Mouse (Mus musculus): Measurements from ENCODE around the gene Bicc1. TPM values are rescaled to one million over a fixed set of nuclear protein-coding genes. Genes with fewer than 3 reads are reported as not detected.
"Not testable (repeated sequence)": the region's sequence is repeated elsewhere in the genome, so short reads cannot be mapped to it uniquely, and the experiment has no call there.

Bicc1 gene
- polyA plus RNA-seq, 1 experiment from 2014 or later = 13.7 TPM

GRCm38 (mm10) chr10:70946121-70946520 is 213.4 kb downstream of the Bicc1 start:
- H3K4me3 ChIP-seq = not testable (repeated sequence)

GRCm38 (mm10) chr10:70945076-70945475 is 214.4 kb downstream of the Bicc1 start:
- no peak overlapping the region for H3K4me2 ChIP-seq (replicated peaks)
- H3K36me3 ChIP-seq = no peaks in the 10 kb centered on the region
- ATAC-seq (ENCODE audit: low FRiP score) = no peak
- H3K9me3 ChIP-seq (replicated peaks) = no peaks in the 10 kb centered on the region
- 87% methylated on average over 12 of the region's 12 CpGs for WGBS
- no peak overlapping the region for H3K4me3 ChIP-seq
- H3K9ac ChIP-seq = no peak overlapping the region
- no peaks in the 10 kb centered on the region for H3K27me3 ChIP-seq
- H3K27ac ChIP-seq = no peak overlapping the region
- peaks cover 20% of the 10 kb centered on the region for H3K4me1 ChIP-seq

More at GRCm38 (mm10) chr10:70946121-70946520, 213.4 kb downstream of the Bicc1 start:
- 95% methylated on average over 13 of the region's 13 CpGs for WGBS
- ATAC-seq (ENCODE audit: low FRiP score); H3K9ac ChIP-seq; H3K36me3 ChIP-seq; H3K9me3 ChIP-seq (replicated peaks); H3K4me2 ChIP-seq (replicated peaks); H3K27ac ChIP-seq; H3K27me3 ChIP-seq: not testable (repeated sequence)
- H3K4me1 ChIP-seq = peaks cover 24% of the 10 kb centered on the region

- 0 out of 2 replicates have a peak, but pooled peaks cover under 1% of the 10 kb centered on the region for H3K36me3 ChIP-seq
- H3K4me2 ChIP-seq (replicated peaks) = no peak overlapping the region
- no peak overlapping the region for H3K4me3 ChIP-seq
- WGBS = 89% methylated on average over 6 of the region's 6 CpGs
- peaks cover 12% of the 10 kb centered on the region for H3K4me1 ChIP-seq
- no peak for ATAC-seq (ENCODE audit: low FRiP score)
- H3K27me3 ChIP-seq = no peaks in the 10 kb centered on the region
- no peak overlapping the region for H3K27ac ChIP-seq
- H3K9me3 ChIP-seq (replicated peaks) = no peaks in the 10 kb centered on the region
- H3K9ac ChIP-seq = no peak overlapping the region
These were observed 217.9 kb downstream of the Bicc1 start for GRCm38 (mm10) chr10:70941623-70942022.

GRCm38 (mm10) chr10:70939751-70940150 is 219.7 kb downstream of the Bicc1 start:
- no peak overlapping the region for H3K4me3 ChIP-seq
- 0 out of 2 replicates have a peak, but pooled peaks cover 4% of the 10 kb centered on the region for H3K9me3 ChIP-seq (replicated peaks)
- no peak for ATAC-seq (ENCODE audit: low FRiP score)
- no peak overlapping the region for H3K9ac ChIP-seq
- peaks cover 8% of the 10 kb centered on the region; the same call in 1 of the 2 replicates for H3K36me3 ChIP-seq
- no peak overlapping the region for H3K4me2 ChIP-seq (replicated peaks)
- WGBS = 51% methylated on average over 12 of the region's 12 CpGs
- H3K27me3 ChIP-seq = no peaks in the 10 kb centered on the region
- peak overlapping the region; percentile 40; the same call in 1 of the 2 replicates for H3K27ac ChIP-seq
- H3K4me1 ChIP-seq = peaks cover 12% of the 10 kb centered on the region

- H3K4me3 ChIP-seq = no peak overlapping the region
- no peak overlapping the region for H3K4me2 ChIP-seq (replicated peaks)
- H3K27ac ChIP-seq = no peak overlapping the region
- H3K27me3 ChIP-seq = no peaks in the 10 kb centered on the region
- no peak overlapping the region for H3K9ac ChIP-seq
- 91% methylated on average over 6 of the region's 6 CpGs for WGBS
- no peak for ATAC-seq (ENCODE audit: low FRiP score)
- H3K36me3 ChIP-seq = peaks cover 10% of the 10 kb centered on the region; the same call in 1 of the 2 replicates
- H3K4me1 ChIP-seq = peaks cover 9% of the 10 kb centered on the region
- 0 out of 2 replicates have a peak, but pooled peaks cover 4% of the 10 kb centered on the region for H3K9me3 ChIP-seq (replicated peaks)
These were observed 222.1 kb downstream of the Bicc1 start for GRCm38 (mm10) chr10:70937450-70937849.

GRCm38 (mm10) chr10:70936008-70936407 is 223.5 kb downstream of the Bicc1 start:
- Histone ChIP-seq H3K36me3 (peaks cover 10% of the 10 kb centered on the region; the same call in 1 of the 2 replicates), H3K4me1 (peaks cover 9% of the 10 kb centered on the region), H3K9me3 (replicated peaks) (0 out of 2 replicates have a peak, but pooled peaks cover 4% of the 10 kb centered on the region), H3K27ac (no peak overlapping the region), H3K4me3 (no peak overlapping the region), H3K4me2 (replicated peaks) (no peak overlapping the region), H3K27me3 (no peaks in the 10 kb centered on the region), H3K9ac (no peak overlapping the region)
- WGBS = 91% methylated on average over 3 of the region's 3 CpGs
- ATAC-seq (ENCODE audit: low FRiP score) = no peak

GRCm38 (mm10) chr10:70926126-70926525 is 233.4 kb downstream of the Bicc1 start:
- Histone ChIP-seq H3K4me1 (no peaks in the 10 kb centered on the region), H3K4me2 (replicated peaks) (no peak overlapping the region), H3K9me3 (replicated peaks) (0 out of 2 replicates have a peak, but pooled peaks cover 8% of the 10 kb centered on the region), H3K4me3 (no peak overlapping the region), H3K27me3 (no peaks in the 10 kb centered on the region), H3K27ac (no peak overlapping the region), H3K36me3 (peaks cover 11% of the 10 kb centered on the region; the same call in 1 of the 2 replicates), H3K9ac (no peak overlapping the region)
- no peak for ATAC-seq (ENCODE audit: low FRiP score)
- WGBS = 83% methylated on average over 4 of the region's 4 CpGs

- H3K9ac ChIP-seq = no peak overlapping the region
- no peaks in the 10 kb centered on the region for H3K4me1 ChIP-seq
- no peaks in the 10 kb centered on the region for H3K36me3 ChIP-seq
- H3K27me3 ChIP-seq = no peaks in the 10 kb centered on the region
- H3K27ac ChIP-seq = no peak overlapping the region
- WGBS = 86% methylated on average over 3 of the region's 3 CpGs
- no peak overlapping the region for H3K4me3 ChIP-seq
- no peak overlapping the region for H3K4me2 ChIP-seq (replicated peaks)
- ATAC-seq (ENCODE audit: low FRiP score) = no peak
- no peaks in the 10 kb centered on the region for H3K9me3 ChIP-seq (replicated peaks)
These were observed 235.2 kb downstream of the Bicc1 start for GRCm38 (mm10) chr10:70924348-70924747.

GRCm38 (mm10) chr10:70923936-70924335 is 235.6 kb downstream of the Bicc1 start:
- no peak overlapping the region for H3K4me3 ChIP-seq
- H3K27ac ChIP-seq = no peak overlapping the region
- H3K4me2 ChIP-seq (replicated peaks) = no peak overlapping the region
- 86% methylated on average over 3 of the region's 3 CpGs for WGBS
- no peaks in the 10 kb centered on the region for H3K36me3 ChIP-seq
- H3K4me1 ChIP-seq = no peaks in the 10 kb centered on the region
- no peak for ATAC-seq (ENCODE audit: low FRiP score)
- H3K9ac ChIP-seq = no peak overlapping the region
- H3K27me3 ChIP-seq = no peaks in the 10 kb centered on the region
- H3K9me3 ChIP-seq (replicated peaks) = no peaks in the 10 kb centered on the region

GRCm38 (mm10) chr10:70921481-70921880 is 238.0 kb downstream of the Bicc1 start:
- Histone ChIP-seq H3K9me3 (replicated peaks) (0 out of 2 replicates have a peak, but pooled peaks cover 4% of the 10 kb centered on the region), H3K4me3 (no peak overlapping the region), H3K4me2 (replicated peaks) (no peak overlapping the region), H3K4me1 (no peaks in the 10 kb centered on the region), H3K9ac (no peak overlapping the region), H3K27ac (no peak overlapping the region), H3K36me3 (no peaks in the 10 kb centered on the region), H3K27me3 (no peaks in the 10 kb centered on the region)
- 91% methylated on average over 6 of the region's 6 CpGs for WGBS
- no peak for ATAC-seq (ENCODE audit: low FRiP score)

GRCm38 (mm10) chr10:70919851-70920250 is 239.6 kb downstream of the Bicc1 start:
- Histone ChIP-seq H3K36me3 (no peaks in the 10 kb centered on the region), H3K9me3 (replicated peaks) (0 out of 2 replicates have a peak, but pooled peaks cover 4% of the 10 kb centered on the region), H3K4me2 (replicated peaks) (no peak overlapping the region), H3K9ac (no peak overlapping the region), H3K27ac (no peak overlapping the region), H3K27me3 (no peaks in the 10 kb centered on the region), H3K4me1 (no peaks in the 10 kb centered on the region), H3K4me3 (no peak overlapping the region)
- no peak for ATAC-seq (ENCODE audit: low FRiP score)
- 60% methylated on average over 1 of the region's 1 CpGs for WGBS

GRCm38 (mm10) chr10:70919031-70919663 is 240.4 kb downstream of the Bicc1 start:
- H3K27ac ChIP-seq = no peak overlapping the region
- no peaks in the 10 kb centered on the region for H3K36me3 ChIP-seq
- H3K9ac ChIP-seq = no peak overlapping the region
- no peak overlapping the region for H3K4me2 ChIP-seq (replicated peaks)
- no peaks in the 10 kb centered on the region for H3K27me3 ChIP-seq
- ATAC-seq (ENCODE audit: low FRiP score) = no peak
- WGBS = 81% methylated on average over 13 of the region's 13 CpGs
- 0 out of 2 replicates have a peak, but pooled peaks cover 4% of the 10 kb centered on the region for H3K9me3 ChIP-seq (replicated peaks)
- H3K4me3 ChIP-seq = no peak overlapping the region
- H3K4me1 ChIP-seq = no peaks in the 10 kb centered on the region

GRCm38 (mm10) chr10:70916697-70917096 is 242.8 kb downstream of the Bicc1 start:
- Histone ChIP-seq H3K27ac (no peak overlapping the region), H3K4me1 (no peaks in the 10 kb centered on the region), H3K27me3 (no peaks in the 10 kb centered on the region), H3K36me3 (no peaks in the 10 kb centered on the region), H3K9ac (no peak overlapping the region), H3K9me3 (replicated peaks) (0 out of 2 replicates have a peak, but pooled peaks cover 4% of the 10 kb centered on the region), H3K4me3 (no peak overlapping the region), H3K4me2 (replicated peaks) (no peak overlapping the region)
- ATAC-seq (ENCODE audit: low FRiP score) = no peak
- 89% methylated on average over 6 of the region's 6 CpGs for WGBS

Measured in hindbrain, embryonic 12.5 days (tissue).